Mouse (Mus musculus): ENCODE measurements at regions not wholly inside any gene's neighbourhood (a gene's known extent, or its start where the extent isn't known, plus 50 kb on each side); places are given as distances from the start of the nearest gene placed in this dataset.

- no peak for DNase-seq (ENCODE audit: low read depth)
Measured at GRCm38 (mm10) chr10:126176759-126177473, 210.9 kb downstream of the Lrig3 start.

DNA sequence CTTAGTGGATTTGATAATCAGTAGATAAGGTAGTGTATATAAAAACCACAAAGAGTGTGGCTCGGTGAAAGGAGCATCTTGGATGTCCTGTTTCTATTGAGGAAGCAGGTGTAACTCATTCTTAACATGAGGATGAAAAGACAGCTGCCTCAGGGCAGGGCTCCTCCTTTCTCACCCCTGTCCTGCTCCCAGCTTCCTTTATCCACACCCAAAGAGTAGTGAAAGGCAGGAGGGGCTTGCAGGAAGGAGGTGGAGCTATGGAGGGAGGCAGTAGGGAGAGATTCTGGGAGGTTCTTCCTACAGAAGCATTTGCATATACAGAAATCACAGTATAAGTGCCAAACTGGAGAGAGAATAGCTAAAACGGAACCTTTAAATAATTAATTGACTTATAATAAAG lies 216.4 kb downstream of the Lrig3 start:
- DNase-seq (ENCODE audit: low read depth): no peak

DNA sequence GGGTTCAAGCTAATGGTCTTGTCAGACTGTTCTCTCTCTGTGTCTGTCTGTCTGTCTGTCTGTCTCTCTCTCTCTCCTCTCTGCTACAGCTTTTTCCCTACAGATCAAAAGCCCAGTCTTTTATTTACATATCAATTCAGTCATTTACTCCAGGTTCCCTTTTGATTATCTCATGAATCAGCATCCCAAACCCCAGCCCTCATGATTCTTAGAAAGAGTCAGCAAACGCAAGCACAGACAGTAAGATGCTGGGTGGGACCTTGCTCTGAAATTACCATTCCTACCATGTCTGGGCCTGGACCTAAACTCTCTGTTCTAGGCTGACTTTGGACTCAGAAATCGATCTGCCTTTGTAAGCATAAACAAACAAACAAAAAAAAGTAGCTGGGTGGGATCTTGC lies 218.0 kb downstream of the Lrig3 start:
- no peak for DNase-seq (ENCODE audit: low read depth)

GRCm38 (mm10) chr10:126185410-126185809 lies 219.4 kb downstream of the Lrig3 start:
- DNase-seq (ENCODE audit: low read depth): no peak

DNA sequence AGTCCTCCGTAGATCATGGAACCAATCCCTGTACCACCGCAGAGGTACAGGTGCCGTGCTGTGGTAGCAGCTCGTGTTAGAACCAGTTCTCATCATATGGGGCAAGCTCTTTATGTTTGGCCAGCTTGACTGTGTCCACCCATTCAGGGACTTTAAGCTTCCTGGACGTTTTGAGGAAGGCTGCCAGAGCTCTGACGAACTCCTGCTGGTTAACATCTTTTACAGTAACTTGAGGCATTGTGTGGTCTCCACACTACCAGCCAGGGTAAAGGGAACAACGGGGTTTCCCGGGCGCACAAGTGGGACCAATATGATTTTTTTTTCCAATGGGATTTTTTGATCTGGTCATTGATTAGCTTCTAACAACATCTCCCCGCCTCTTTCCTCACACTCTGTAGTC lies 220.1 kb downstream of the Lrig3 start:
- DNase-seq (ENCODE audit: low read depth): no peak

DNA sequence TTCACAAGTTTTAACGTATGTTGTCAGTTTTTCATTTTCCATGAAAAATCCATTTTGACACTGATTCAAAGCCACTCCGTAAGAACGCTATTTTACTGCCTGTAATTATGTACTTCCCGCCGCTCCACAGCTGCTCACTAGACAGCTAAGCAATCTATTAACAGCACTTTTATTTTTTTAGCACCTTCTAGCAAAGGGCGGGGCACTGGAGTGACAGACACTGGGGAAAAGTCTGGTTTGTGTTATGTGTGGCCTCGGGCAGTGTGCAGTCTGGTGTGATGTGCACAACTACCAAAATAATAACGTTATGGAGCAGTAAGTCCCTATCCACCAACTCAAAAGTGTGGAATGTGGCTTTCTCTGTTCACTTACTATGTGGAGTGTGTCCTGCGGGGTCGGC lies 223.0 kb downstream of the Lrig3 start:
- DNase-seq (ENCODE audit: low read depth): no peak

All from NIH3T3 (cell line).